Mouse (Mus musculus) embryonic fibroblast, embryonic 13.5 days (primary cell): ENCODE measurements around the gene Zdhhc9.

Source experiments
- CTCF ChIP-seq: IDR thresholded peaks from 2 replicates; pipeline ENCODE4 v1.5.1; 2011; ENCODE audit warnings: mild to moderate bottlenecking, control low read depth, low read length, moderate library complexity, borderline replicate concordance; ENCODE audit not compliant: insufficient read depth
- POLR2A ChIP-seq: IDR thresholded peaks from 2 replicates; pipeline ENCODE4 v1.6.1; 2011; ENCODE audit warnings: low read depth, mild to moderate bottlenecking, control low read depth, low read length, moderate library complexity

- TF ChIP-seq POLR2A (no peak), CTCF (no peak)
Measured at GRCm38 (mm10) chrX:48147226-48147625, 61.5 kb downstream of the Zdhhc9 start.
